Mouse (Mus musculus): ENCODE data around the gene Nudt16l1. TPM values are rescaled to one million over a fixed set of nuclear protein-coding genes. Genes with fewer than 3 reads are reported as not detected.

Gene Nudt16l1
- polyA plus RNA-seq, 1 experiment = 43.1 TPM

GRCm38 (mm10) chr16:4899711-4900110 is 38.9 kb upstream of the Nudt16l1 start:
- Histone ChIP-seq H3K4me3 (ENCODE audit: control insufficient read depth, low read depth, low read length) (no peak overlapping the region), H3K4me1 (ENCODE audit: control insufficient read depth, insufficient read depth, low read length) (no peaks in the 10 kb centered on the region), H3K27me3 (ENCODE audit: control insufficient read depth, insufficient read depth, low read length) (no peaks in the 10 kb centered on the region), H3K36me3 (ENCODE audit: control insufficient read depth, insufficient read depth, low read length) (no peaks in the 10 kb centered on the region), H3K27ac (ENCODE audit: control insufficient read depth, insufficient read depth, low read depth, low read length) (no peak overlapping the region)
- TF ChIP-seq CTCF (IDR thresholded peaks at IDR 0.05; ENCODE audit: control insufficient read depth, insufficient read depth, insufficient replicate concordance, low read depth, low read length) (no peak), POLR2A (IDR thresholded peaks at IDR 0.05; ENCODE audit: control insufficient read depth, low read depth, low read length) (no peak)

- no peaks in the 10 kb centered on the region for H3K4me1 ChIP-seq (ENCODE audit: control insufficient read depth, insufficient read depth, low read length)
- no peak overlapping the region for H3K4me3 ChIP-seq (ENCODE audit: control insufficient read depth, low read depth, low read length)
- H3K36me3 ChIP-seq (ENCODE audit: control insufficient read depth, insufficient read depth, low read length) = no peaks in the 10 kb centered on the region
- TF ChIP-seq CTCF (IDR thresholded peaks at IDR 0.05; ENCODE audit: control insufficient read depth, insufficient read depth, insufficient replicate concordance, low read depth, low read length) = no peak
- TF ChIP-seq POLR2A (IDR thresholded peaks at IDR 0.05; ENCODE audit: control insufficient read depth, low read depth, low read length) = no peak
- no peaks in the 10 kb centered on the region for H3K27me3 ChIP-seq (ENCODE audit: control insufficient read depth, insufficient read depth, low read length)
- no peak overlapping the region for H3K27ac ChIP-seq (ENCODE audit: control insufficient read depth, insufficient read depth, low read depth, low read length)
These were observed 37.4 kb upstream of the Nudt16l1 start for GRCm38 (mm10) chr16:4901167-4901566.

- Histone ChIP-seq H3K27me3 (ENCODE audit: control insufficient read depth, insufficient read depth, low read length) (no peaks in the 10 kb centered on the region), H3K4me3 (ENCODE audit: control insufficient read depth, low read depth, low read length) (no peak overlapping the region), H3K27ac (ENCODE audit: control insufficient read depth, insufficient read depth, low read depth, low read length) (no peak overlapping the region), H3K36me3 (ENCODE audit: control insufficient read depth, insufficient read depth, low read length) (no peaks in the 10 kb centered on the region), H3K4me1 (ENCODE audit: control insufficient read depth, insufficient read depth, low read length) (no peaks in the 10 kb centered on the region)
- no peak for TF ChIP-seq POLR2A (IDR thresholded peaks at IDR 0.05; ENCODE audit: control insufficient read depth, low read depth, low read length)
- no peak for TF ChIP-seq CTCF (IDR thresholded peaks at IDR 0.05; ENCODE audit: control insufficient read depth, insufficient read depth, insufficient replicate concordance, low read depth, low read length)
These were observed 36.2 kb upstream of the Nudt16l1 start for GRCm38 (mm10) chr16:4902390-4902789.

GRCm38 (mm10) chr16:4903491-4904102 is 35.0 kb upstream of the Nudt16l1 start:
- TF ChIP-seq POLR2A (IDR thresholded peaks at IDR 0.05; ENCODE audit: control insufficient read depth, low read depth, low read length) (no peak), CTCF (IDR thresholded peaks at IDR 0.05; ENCODE audit: control insufficient read depth, insufficient read depth, insufficient replicate concordance, low read depth, low read length) (no peak)
- no peaks in the 10 kb centered on the region; the same call in 1 of the 2 replicates for H3K36me3 ChIP-seq (ENCODE audit: control insufficient read depth, insufficient read depth, low read length)
- no peak overlapping the region for H3K4me3 ChIP-seq (ENCODE audit: control insufficient read depth, low read depth, low read length)
- H3K4me1 ChIP-seq (ENCODE audit: control insufficient read depth, insufficient read depth, low read length) = no peaks in the 10 kb centered on the region
- H3K27me3 ChIP-seq (ENCODE audit: control insufficient read depth, insufficient read depth, low read length) = no peaks in the 10 kb centered on the region
- H3K27ac ChIP-seq (ENCODE audit: control insufficient read depth, insufficient read depth, low read depth, low read length) = no peak overlapping the region

- Histone ChIP-seq H3K36me3 (ENCODE audit: control insufficient read depth, insufficient read depth, low read length) (no peaks in the 10 kb centered on the region; the same call in none of the 2 replicates), H3K4me1 (ENCODE audit: control insufficient read depth, insufficient read depth, low read length) (no peaks in the 10 kb centered on the region), H3K27ac (ENCODE audit: control insufficient read depth, insufficient read depth, low read depth, low read length) (no peak overlapping the region), H3K4me3 (ENCODE audit: control insufficient read depth, low read depth, low read length) (no peak overlapping the region), H3K27me3 (ENCODE audit: control insufficient read depth, insufficient read depth, low read length) (no peaks in the 10 kb centered on the region)
- TF ChIP-seq POLR2A (IDR thresholded peaks at IDR 0.05; ENCODE audit: control insufficient read depth, low read depth, low read length) = no peak
- TF ChIP-seq CTCF (IDR thresholded peaks at IDR 0.05; ENCODE audit: control insufficient read depth, insufficient read depth, insufficient replicate concordance, low read depth, low read length) = no peak
These were observed 33.7 kb upstream of the Nudt16l1 start for GRCm38 (mm10) chr16:4904878-4905277.

- no peaks in the 10 kb centered on the region for H3K4me1 ChIP-seq (ENCODE audit: control insufficient read depth, insufficient read depth, low read length)
- no peak for TF ChIP-seq POLR2A (IDR thresholded peaks at IDR 0.05; ENCODE audit: control insufficient read depth, low read depth, low read length)
- TF ChIP-seq CTCF (IDR thresholded peaks at IDR 0.05; ENCODE audit: control insufficient read depth, insufficient read depth, insufficient replicate concordance, low read depth, low read length) = no peak
- H3K27me3 ChIP-seq (ENCODE audit: control insufficient read depth, insufficient read depth, low read length) = no peaks in the 10 kb centered on the region
- H3K4me3 ChIP-seq (ENCODE audit: control insufficient read depth, low read depth, low read length) = no peak overlapping the region
- no peaks in the 10 kb centered on the region; the same call in none of the 2 replicates for H3K36me3 ChIP-seq (ENCODE audit: control insufficient read depth, insufficient read depth, low read length)
- H3K27ac ChIP-seq (ENCODE audit: control insufficient read depth, insufficient read depth, low read depth, low read length) = no peak overlapping the region
These were observed 33.0 kb upstream of the Nudt16l1 start for GRCm38 (mm10) chr16:4905591-4905990.

- TF ChIP-seq POLR2A (IDR thresholded peaks at IDR 0.05; ENCODE audit: control insufficient read depth, low read depth, low read length) = no peak
- no peak for TF ChIP-seq CTCF (IDR thresholded peaks at IDR 0.05; ENCODE audit: control insufficient read depth, insufficient read depth, insufficient replicate concordance, low read depth, low read length)
- Histone ChIP-seq H3K27me3 (ENCODE audit: control insufficient read depth, insufficient read depth, low read length) (no peaks in the 10 kb centered on the region), H3K27ac (ENCODE audit: control insufficient read depth, insufficient read depth, low read depth, low read length) (no peak overlapping the region), H3K4me1 (ENCODE audit: control insufficient read depth, insufficient read depth, low read length) (no peaks in the 10 kb centered on the region), H3K36me3 (ENCODE audit: control insufficient read depth, insufficient read depth, low read length) (peaks cover under 1% of the 10 kb centered on the region), H3K4me3 (ENCODE audit: control insufficient read depth, low read depth, low read length) (no peak overlapping the region)
These were observed 32.0 kb upstream of the Nudt16l1 start for GRCm38 (mm10) chr16:4906559-4906958.
